Mouse (Mus musculus): ENCODE measurements around the gene Triap1.

- TF ChIP-seq POLR2A (IDR thresholded peaks at IDR 0.05; ENCODE audit: low read depth, low read length) (peak; percentile 97), SIN3A (IDR thresholded peaks at IDR 0.05; ENCODE audit: low read length) (peak; percentile 97), CTCF (conservative IDR thresholded peaks at IDR 0.05 in 1 of 2, IDR thresholded peaks at IDR 0.05 in 1 of 2; ENCODE audit: low read depth in 2 of 2, low read length in 2 of 2) (no peak), HCFC1 (IDR thresholded peaks at IDR 0.05; ENCODE audit: low read depth, low read length) (peak; percentile 74), POLR2AphosphoS2 (IDR thresholded peaks at IDR 0.05; ENCODE audit: low read depth, low read length) (peak; percentile 91), MAFK (IDR thresholded peaks at IDR 0.05; ENCODE audit: insufficient replicate concordance, low read length) (peak; percentile 95)
Measured at GRCm38 (mm10) chr5:115300792-115301614, 40.0 kb upstream of the Triap1 start, which contains the start of gene Dynll1.

Data from CH12.LX (cell line).